Mouse (Mus musculus): ENCODE results near the gene Foxp1. TPM values are rescaled to one million over a fixed set of nuclear protein-coding genes. Genes with fewer than 3 reads are reported as not detected.

Gene Foxp1
- polyA plus RNA-seq, 1 experiment from 2014 or later: 121 TPM

DNA sequence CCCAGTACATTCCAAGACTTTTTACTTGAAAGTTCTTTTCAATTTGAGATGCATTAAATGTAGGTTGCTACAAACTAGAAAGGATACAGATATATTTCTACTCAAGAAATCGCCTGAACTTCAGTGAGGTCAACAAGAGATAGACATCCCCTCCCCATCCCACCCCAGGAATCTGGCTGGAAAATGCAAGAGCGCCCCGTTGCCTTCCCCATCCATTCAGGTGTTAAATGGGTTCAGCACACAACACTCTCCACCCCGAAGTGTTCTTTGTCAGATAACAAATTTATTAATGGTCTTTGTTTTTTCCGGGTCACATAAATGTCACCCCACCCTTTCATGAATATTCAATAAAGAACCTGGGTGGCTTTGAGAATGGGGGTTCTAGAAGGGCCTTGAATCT lies 493.1 kb downstream of the Foxp1 start:
- WGBS: 56% methylated on average over 5 of the region's 5 CpGs
- no peak overlapping the region for H3K4me3 ChIP-seq (ENCODE audit: low read depth, low read length)
- H3K36me3 ChIP-seq (ENCODE audit: insufficient read depth, low read length): no peaks in the 10 kb centered on the region
- no peak for TF ChIP-seq CTCF (IDR thresholded peaks at IDR 0.05)
- TF ChIP-seq EP300 (IDR thresholded peaks at IDR 0.05): no peak
- H3K4me1 ChIP-seq (ENCODE audit: insufficient read depth, low read depth, low read length): no peaks in the 10 kb centered on the region; the same call in 1 of the 2 replicates
- ATAC-seq (no peak), DNase-seq (ENCODE audit: low spot score) (no peak)
- no peak overlapping the region for H3K4me2 ChIP-seq (replicated peaks; ENCODE audit: low read depth, low read length)
- no peaks in the 10 kb centered on the region for H3K27me3 ChIP-seq (replicated peaks; ENCODE audit: insufficient read depth, low read length)
- no peak overlapping the region for H3K9ac ChIP-seq (replicated peaks; ENCODE audit: low read depth)
- no peak overlapping the region for H3K27ac ChIP-seq (ENCODE audit: low read length)
- no peaks in the 10 kb centered on the region for H3K9me3 ChIP-seq (ENCODE audit: low read length)

DNA sequence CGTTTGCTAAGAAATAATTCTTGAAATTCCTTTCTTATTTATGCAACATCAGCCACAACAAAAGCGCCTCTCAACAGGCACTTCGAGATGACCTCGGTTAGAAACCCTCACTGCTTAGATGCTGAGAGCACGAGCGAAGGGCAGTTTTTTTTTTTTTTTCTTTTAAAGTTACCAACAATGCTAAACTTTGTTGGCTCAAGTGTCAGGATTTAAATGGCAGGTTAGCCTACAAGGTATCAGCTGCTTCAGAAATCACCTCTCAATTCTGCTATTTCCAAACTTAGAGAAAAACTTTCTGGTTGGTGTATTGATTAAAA lies 493.6 kb downstream of the Foxp1 start:
- TF ChIP-seq EP300 (IDR thresholded peaks at IDR 0.05) (no peak), CTCF (IDR thresholded peaks at IDR 0.05) (no peak)
- no peak overlapping the region for H3K9ac ChIP-seq (replicated peaks; ENCODE audit: low read depth)
- 2% methylated on average over 6 of the region's 6 CpGs for WGBS
- peak overlapping the region; percentile 99 for H3K4me2 ChIP-seq (replicated peaks; ENCODE audit: low read depth, low read length)
- H3K36me3 ChIP-seq (ENCODE audit: insufficient read depth, low read length): no peaks in the 10 kb centered on the region
- DNase-seq (ENCODE audit: low spot score) (no peak), ATAC-seq (no peak; the same call in 1 of the 2 replicates)
- no peaks in the 10 kb centered on the region for H3K9me3 ChIP-seq (ENCODE audit: low read length)
- no peaks in the 10 kb centered on the region for H3K27me3 ChIP-seq (replicated peaks; ENCODE audit: insufficient read depth, low read length)
- peak overlapping the region; percentile 75 for H3K4me3 ChIP-seq (ENCODE audit: low read depth, low read length)
- H3K27ac ChIP-seq (ENCODE audit: low read length): peak overlapping the region; percentile 84; the same call in 1 of the 2 replicates
- H3K4me1 ChIP-seq (ENCODE audit: insufficient read depth, low read depth, low read length): no peaks in the 10 kb centered on the region; the same call in 1 of the 2 replicates

DNA sequence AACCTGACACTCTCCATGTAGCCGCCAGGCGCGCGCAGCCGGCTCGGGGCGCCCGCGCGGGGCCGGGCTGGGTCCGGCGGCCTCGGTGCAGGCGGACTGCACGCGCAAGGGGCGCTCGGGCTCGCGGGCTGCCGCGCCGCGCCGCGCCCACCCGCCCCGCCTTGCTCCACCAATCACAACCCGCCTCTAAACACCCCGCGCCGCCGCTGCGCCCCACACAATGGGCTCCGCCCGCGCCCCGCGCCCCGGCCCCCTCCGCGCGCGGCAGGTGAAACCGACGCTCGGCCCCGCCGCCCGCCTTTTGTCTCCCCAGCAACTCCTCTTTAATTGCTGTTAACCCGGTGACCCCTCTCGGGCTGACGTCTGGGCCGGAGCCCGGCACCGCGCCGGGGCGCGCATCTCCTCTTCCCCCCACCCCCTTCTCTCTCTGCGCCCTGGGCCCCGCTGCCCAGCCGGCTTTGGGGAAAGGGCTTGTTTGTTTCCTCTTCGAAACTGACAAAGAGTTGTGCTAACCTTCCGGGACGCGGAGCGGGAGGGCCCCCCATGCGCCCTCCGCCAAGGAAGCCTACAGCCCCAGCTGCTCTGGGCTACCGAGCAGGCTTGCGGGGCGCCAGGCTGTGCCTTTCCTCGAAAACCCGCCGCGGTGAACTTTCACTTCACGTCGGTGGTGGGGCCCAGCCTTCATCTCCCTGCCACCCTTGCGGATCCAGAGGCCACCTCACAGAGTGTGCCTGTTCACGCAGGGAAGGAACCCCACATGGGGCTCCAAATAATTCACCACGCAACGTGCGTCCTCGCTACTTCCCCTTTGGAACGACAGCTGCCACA lies 494.1 kb downstream of the Foxp1 start:
- DNase-seq (ENCODE audit: low spot score) (peak; percentile 74), ATAC-seq (peak; percentile 89)
- peak overlapping the region; percentile 84 for H3K27ac ChIP-seq (ENCODE audit: low read length)
- WGBS: under 1% methylated on average over 77 of the region's 87 CpGs
- no peaks in the 10 kb centered on the region for H3K27me3 ChIP-seq (replicated peaks; ENCODE audit: insufficient read depth, low read length)
- H3K4me1 ChIP-seq (ENCODE audit: insufficient read depth, low read depth, low read length): no peaks in the 10 kb centered on the region; the same call in 1 of the 2 replicates
- no peaks in the 10 kb centered on the region for H3K9me3 ChIP-seq (ENCODE audit: low read length)
- TF ChIP-seq CTCF (IDR thresholded peaks at IDR 0.05) (no peak; the same call in 1 of the 2 replicates), EP300 (IDR thresholded peaks at IDR 0.05) (0 out of 2 replicates have a peak, but pooled peaks have one; percentile 20)
- H3K9ac ChIP-seq (replicated peaks; ENCODE audit: low read depth): peak overlapping the region; percentile 68
- peak overlapping the region; percentile 75 for H3K4me3 ChIP-seq (ENCODE audit: low read depth, low read length)
- H3K4me2 ChIP-seq (replicated peaks; ENCODE audit: low read depth, low read length): peak overlapping the region; percentile 99
- H3K36me3 ChIP-seq (ENCODE audit: insufficient read depth, low read length): no peaks in the 10 kb centered on the region

DNA sequence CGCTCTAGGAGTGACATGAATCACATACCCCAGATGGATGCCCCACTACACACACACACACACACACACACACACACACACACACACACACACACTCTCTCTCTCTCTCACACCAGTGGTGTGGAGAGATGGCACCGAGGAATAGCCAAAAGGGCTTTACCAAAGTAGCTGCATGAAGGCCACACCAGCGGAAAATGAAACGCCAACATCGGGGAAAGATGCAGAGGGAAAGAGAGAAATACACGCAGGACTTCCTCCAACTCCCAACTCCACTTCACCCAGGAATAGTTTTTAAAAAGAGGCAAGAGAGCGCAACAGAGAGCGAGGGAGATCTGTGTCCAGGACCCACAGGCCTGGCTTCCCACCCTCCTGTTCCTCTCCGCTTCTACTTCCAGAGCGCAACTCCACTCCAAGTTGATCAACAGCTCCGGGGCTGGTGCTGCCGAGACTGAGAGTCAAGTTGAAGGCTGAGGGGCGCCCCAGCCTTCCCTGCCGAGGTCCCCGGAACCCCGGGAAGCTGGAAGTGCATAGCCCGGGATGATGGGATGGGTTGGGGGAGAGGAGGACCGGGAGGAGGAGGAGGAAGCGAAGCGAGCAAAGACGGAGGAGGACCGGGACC lies 494.9 kb downstream of the Foxp1 start:
- Histone ChIP-seq H3K4me1 (ENCODE audit: insufficient read depth, low read depth, low read length) (no peaks in the 10 kb centered on the region; the same call in 1 of the 2 replicates), H3K4me2 (replicated peaks; ENCODE audit: low read depth, low read length) (peak overlapping the region; percentile 99), H3K27ac (ENCODE audit: low read length) (peak overlapping the region; percentile 84), H3K9me3 (ENCODE audit: low read length) (no peaks in the 10 kb centered on the region), H3K4me3 (ENCODE audit: low read depth, low read length) (peak overlapping the region; percentile 75), H3K9ac (replicated peaks; ENCODE audit: low read depth) (peak overlapping the region; percentile 68), H3K27me3 (replicated peaks; ENCODE audit: insufficient read depth, low read length) (no peaks in the 10 kb centered on the region), H3K36me3 (ENCODE audit: insufficient read depth, low read length) (no peaks in the 10 kb centered on the region)
- whole genome bisulfite sequencing: 9% methylated on average over 21 of the region's 22 CpGs
- DNase-seq (ENCODE audit: low spot score) (peak; percentile 58), ATAC-seq (peak; percentile 39)
- TF ChIP-seq CTCF (IDR thresholded peaks at IDR 0.05) (no peak), EP300 (IDR thresholded peaks at IDR 0.05) (no peak)

DNA sequence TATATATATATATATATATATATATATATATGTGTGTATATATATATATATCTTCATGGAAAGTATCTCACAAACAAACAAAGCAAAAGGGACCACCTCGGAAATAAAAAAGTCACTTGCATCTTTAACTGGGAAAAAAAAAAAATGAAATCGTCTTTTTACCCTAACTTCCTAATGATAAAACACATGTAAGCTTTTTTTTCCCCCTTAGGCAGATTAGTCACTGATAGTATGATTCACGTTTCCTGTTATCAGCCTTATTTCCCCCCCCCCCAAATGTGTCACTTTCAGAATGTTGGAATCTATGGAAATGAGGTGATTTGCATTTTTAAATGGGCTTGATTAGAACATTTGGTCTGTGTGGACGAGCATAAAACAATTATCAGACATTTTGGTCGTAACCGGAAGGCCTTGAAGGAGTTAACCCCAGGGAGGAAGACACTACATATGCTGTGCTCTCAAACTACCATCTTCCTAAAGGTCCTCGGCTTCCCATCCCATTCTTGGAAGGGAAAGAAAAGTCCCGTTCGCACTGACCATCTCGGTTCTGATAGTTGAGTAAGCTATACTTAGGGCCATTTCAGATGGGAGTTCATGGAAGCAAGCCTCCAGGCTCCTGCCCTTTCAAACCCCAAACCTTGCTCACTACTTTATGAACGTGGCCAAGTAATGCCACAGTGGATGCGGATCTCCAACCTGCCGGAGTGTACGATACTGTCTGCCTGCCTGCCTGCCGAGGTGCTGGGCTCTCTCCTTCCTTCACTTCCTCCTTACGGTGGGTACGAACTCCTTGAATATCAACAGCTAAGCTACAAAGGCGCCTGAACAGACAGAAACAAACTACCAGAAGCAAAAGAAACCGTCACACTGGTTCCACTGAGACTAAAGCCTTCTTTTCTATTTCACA lies 495.6 kb downstream of the Foxp1 start:
- Histone ChIP-seq H3K4me2 (replicated peaks; ENCODE audit: low read depth, low read length) (peak overlapping the region; percentile 99), H3K36me3 (ENCODE audit: insufficient read depth, low read length) (no peaks in the 10 kb centered on the region), H3K27me3 (replicated peaks; ENCODE audit: insufficient read depth, low read length) (no peaks in the 10 kb centered on the region), H3K9ac (replicated peaks; ENCODE audit: low read depth) (peak overlapping the region; percentile 68), H3K27ac (ENCODE audit: low read length) (peak overlapping the region; percentile 84), H3K9me3 (ENCODE audit: low read length) (no peaks in the 10 kb centered on the region), H3K4me1 (ENCODE audit: insufficient read depth, low read depth, low read length) (no peaks in the 10 kb centered on the region; the same call in 1 of the 2 replicates), H3K4me3 (ENCODE audit: low read depth, low read length) (peak overlapping the region; percentile 75)
- DNase-seq (ENCODE audit: low spot score) (no peak), ATAC-seq (no peak)
- TF ChIP-seq EP300 (IDR thresholded peaks at IDR 0.05) (no peak), CTCF (IDR thresholded peaks at IDR 0.05) (no peak)
- WGBS: 20% methylated on average over 19 of the region's 19 CpGs
